Mouse (Mus musculus): ENCODE results near the gene Epha8.

The Epha8 gene

DNA sequence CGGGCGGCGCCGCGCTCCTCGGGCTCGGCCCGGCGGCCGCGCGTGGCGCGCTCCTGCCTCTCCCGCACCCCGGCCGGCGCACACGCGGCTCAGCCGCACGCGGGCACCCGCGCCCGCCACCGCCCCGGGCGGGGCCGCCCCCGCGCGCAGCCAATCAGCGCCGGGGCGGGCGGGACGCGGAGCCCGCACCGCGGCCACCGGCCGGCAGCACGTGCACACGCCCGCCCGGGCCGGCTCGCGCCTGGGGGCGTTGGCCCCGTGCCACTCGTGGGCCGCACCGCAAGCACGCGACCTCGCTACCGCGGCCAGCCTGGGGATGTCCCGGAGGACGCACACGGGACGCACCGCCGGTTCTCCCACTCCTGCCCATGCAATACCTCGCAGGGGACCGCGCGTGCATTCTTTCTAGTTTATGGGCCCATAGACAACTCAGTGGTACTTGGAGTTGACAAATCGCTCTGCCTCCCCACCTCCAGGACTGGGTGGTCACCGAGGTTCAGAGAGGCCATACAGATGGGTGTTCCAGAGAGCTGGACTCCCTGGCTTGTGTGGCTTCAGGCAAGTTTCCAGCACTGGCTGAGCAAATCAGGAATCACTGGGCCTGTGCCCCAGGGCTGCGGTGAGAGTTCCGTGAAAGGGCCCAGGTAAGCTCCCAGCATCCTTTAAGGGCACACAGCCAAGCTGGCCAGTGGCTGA, at the start of gene Epha8:
TSS of gene Epha8 (minus strand) at position 66 of the 696 bp plus-strand sequence.
- peak; percentile 75 for DNase-seq

DNA sequence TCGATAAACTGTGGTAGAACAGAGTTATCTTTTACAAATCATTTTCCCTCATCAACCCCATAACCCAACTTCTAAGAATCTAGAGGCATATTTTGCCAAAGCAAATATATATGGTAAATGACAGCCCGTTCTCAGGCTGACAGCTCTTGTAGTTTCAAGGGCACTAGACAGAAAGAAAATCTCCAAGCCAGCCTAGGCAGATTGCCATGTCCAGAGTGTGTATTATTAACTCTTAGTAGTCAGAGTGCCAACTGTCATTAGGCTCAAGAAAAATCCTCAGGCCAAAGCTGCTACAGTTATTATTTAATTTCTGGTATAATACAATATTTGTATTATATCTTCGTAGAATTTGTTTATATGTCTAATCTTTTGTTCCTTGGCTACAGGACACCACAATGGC, 45.2 kb upstream of the Epha8 start:
- no peak for DNase-seq

DNA sequence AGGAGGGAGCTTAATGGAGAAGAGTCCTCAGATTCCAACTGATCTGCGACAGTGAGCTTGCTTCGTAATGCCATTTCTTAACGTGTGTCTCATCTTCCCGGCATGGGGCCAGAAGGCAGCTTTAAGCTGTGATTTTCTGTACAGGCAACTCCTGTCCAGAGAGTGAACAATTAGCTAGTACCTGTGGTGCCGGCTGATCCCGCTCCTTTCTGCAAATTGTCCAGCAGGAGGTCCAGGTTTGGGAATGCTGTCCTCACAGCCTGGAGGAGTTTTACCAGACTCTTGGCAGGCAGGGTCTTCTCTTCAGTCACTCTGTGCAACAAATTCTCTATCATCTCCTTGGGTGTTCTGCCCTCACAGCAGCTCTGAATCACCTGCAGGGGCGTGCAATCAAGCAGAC, 44.4 kb upstream of the Epha8 start:
- no peak for DNase-seq

DNA sequence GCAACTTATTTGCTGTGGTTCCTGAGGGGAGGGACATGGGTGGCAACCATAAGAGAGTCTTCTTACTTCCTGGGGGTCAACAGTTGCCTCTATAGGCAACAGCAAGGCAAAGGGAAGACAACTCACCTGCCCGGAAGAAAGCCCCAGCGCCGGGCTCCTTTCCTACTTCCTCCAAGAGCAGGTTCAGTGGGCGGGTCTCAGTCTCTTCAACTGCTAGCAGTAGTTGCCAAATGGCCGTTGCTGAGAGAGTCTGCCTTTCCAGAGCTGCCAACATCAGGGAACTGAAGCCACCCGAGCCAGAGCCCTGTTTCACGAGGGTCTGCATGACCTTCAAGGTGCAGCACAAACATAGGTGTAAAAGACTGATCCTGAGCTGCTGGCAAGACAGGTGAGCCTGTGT, 41.8 kb upstream of the Epha8 start:
- no peak for DNase-seq

DNA sequence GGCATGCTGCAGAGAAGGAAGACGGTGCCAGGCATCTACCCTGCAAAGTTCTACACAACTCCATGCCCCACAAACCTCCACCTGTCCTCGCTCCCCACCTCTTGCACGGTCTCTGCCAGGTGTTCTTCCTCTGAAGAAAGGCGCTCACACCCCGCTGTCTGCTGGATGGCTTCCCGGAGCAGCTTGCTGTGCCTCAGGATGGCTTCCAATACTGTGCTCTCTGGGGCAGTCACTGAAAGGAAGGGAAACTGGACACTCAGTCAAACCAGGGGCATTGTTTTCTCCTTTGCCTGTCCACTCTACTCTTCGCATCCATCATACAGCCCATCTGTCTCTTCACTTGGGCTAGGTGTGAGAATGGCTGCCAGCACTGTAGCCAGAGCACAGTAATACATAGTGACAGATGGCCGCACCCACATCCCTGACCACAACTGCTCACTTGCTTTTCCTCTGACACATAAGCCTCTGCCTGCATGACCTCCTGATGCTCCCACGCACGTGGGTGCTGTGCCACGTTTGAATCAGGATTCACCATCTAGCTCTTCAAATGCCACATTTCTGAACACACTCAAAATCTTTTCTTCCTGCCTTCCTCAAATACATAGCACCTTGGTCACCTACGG, 41.2 kb upstream of the Epha8 start:
- DNase-seq, result peak; percentile 88

DNA sequence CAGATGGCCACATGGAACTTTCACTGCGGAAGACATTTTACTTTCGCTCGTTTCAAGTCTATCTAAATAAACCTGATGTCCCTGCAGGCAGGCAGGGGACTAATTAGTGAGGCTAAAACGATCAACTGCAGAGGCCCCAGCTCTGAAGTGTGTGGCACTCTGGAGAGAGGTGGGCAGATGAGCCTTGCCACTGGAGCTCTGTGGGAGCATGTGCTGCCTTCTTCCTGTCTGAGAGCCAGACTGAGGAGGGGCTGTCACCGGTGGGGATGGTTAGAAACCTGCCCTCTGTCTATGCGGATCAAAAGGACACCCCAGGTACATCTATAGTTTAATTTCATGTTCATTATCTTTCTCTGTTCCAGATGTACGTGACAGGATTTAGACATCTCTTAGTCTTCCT, 40.3 kb upstream of the Epha8 start:
- no peak for DNase-seq

DNA sequence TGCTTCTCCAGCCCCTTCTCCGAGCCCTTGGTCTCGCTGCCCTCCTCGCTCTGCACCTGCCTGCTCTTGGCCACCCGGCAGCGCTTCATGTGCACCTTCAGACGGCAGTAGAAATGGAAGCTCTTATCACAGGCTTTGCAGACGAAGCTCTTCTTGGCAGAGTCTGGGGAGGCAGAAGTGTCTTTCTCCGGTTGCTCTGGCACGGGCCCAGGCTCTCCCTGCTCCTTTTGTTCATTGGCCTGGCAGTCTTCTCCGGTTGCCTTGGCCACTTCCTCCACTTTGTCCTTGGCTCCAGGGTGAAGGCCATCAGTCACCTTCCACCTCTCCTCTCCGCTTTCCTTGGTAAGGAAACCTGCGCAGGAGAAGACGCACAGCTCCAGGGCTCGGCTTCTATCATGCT, 38.7 kb upstream of the Epha8 start:
- DNase-seq, result peak; percentile 75

DNA sequence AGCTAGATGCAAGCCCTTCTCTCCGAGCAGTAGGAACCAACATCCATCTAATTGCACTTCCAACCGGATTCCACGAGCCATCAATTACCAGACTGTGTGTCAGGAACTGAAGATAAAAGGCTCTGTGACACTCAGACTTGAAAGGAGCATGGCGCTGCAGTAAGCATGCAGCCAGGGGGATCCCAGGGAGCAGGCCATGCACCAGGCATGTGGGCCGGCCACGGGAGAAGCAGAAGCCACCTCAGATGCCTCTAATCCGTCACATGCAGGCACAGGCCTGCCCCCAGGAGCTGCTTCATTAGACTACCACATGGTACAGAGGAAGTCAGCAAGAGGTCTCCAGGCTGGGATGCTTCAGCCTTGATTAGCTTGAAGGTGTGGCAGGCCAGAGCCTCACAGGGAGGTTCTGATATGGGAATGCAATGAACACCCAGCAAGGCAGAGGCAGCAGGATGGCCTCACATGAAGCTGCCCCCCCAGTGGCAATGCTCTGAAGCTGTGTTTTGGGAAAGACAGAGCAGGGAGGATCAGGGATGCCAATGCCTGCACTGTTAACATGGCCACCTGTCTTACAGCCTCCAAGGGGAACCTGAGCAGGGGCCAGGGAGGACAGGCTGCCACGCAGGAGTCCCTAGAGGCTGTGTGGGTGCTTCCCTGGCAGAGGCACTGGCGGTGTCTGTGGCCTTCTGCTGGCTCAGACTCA, 25.5 kb upstream of the Epha8 start:
- DNase-seq, result no peak

DNA sequence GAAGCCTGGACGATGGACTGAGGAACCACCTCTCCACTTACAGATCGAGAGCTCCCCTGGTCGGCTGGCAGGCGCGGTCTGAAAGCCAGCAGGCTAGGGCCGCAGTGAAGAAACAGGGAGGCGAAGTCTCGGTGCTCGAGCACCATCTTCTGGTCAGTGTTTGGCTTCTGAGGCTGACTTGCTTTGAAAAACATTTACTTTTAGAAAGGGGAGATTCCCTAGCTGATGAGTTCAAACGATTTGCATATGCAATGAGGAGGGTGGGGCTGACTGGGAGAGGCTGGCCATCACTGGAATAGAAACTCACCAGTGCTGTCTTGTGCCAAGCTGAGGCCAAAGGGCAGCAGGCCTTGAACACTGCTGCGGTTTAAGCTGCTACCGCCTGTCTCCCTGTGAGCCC, 24.7 kb upstream of the Epha8 start:
- DNase-seq, result peak; percentile 78

DNA sequence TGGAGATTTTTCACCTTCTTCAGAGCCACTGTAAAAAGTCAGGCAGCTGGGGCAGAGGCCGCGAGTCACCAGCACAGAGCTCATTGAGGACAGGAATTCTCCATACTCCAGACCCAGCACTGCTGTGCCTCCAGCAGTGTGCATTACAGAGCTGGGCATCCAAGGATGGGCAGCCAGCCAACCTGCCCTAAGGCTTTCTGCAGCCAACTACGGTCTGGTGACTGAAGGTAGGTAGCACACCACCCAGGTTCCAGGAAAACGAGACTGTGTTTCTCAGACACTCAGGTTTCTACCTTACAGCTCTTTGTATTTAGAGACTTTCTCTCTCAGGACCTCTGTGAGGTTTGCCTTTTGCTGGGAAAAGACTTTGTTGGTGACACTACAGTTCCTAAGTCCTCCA, 24.3 kb upstream of the Epha8 start:
- peak; percentile 50 for DNase-seq

DNA sequence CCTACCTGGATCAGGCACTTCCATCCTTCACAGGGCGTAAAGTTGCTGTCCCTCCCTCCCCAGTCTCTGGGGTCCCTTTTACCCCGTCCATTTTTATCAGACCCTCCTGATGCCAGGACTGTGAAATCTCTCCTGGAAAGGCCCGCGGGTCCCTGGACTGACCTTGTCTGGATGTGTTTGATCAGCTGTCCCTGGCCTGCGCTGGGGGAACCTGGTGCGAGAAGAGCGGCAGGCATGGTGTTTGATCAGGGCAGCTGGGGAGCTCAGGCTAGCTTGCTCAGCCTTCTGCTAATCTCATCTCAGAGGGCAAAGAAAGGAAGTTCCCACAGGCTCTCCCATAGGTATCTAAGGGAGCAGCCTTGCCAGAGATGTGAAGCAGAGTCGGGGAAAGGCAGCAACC, 20.6 kb upstream of the Epha8 start:
- no peak for DNase-seq

DNA sequence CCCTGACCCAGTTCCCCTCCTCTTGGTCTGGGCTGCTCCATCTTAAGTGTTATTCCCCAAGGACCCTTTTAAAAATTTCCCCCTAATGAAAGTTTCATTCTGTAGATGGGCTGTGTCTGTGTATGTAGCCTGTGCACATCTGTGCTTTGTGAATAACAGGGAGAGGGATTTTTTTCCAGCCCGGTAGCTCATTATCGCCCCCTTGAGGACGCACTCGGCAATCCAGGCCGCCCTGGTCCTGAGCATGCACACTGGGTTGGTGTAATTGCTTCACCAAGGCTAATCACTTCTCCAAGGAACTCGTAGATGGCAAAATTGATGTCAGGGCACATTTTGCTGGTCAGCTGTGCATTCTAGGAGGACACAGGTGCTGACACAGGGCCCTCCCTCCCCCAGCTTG, 14.3 kb upstream of the Epha8 start:
- no peak for DNase-seq

DNA sequence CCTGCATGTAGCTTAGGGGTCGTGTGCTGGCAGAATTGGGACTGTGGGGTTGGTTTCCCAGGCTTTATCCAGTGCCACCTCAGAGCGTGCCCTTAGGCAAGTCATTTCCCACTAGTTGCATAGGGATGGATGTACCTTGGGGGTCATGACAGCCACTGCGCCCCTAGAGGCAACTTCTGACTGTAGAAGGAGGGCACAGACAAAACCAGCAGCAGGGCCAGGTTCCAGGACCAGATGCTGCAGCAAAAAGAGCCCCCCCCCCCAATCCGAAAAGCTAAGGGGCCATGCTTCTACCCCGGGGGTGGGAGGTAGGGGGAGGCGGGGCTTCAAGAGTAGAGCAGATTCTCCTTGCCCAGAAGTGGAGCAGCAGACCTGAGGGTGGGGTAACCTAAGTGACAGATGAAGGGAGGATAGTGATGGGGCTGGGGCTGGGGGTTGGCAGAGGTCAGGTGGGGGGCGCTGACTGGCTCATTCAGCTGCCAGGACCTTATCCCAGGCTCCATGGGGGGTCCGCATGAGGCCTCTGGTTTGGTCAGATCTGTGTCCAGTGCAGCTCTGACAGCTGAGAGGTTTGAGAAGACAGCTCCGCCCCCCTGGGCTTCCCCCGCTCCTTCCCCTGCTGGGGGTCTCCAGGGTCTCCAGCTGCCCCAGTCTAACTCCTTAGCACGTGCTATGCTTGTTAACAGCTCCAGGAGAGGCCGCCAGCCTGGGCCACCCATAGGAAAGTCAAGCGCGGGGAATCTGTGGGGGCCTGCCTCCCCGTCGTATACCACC, 13.1 kb upstream of the Epha8 start:
- no peak for DNase-seq

DNA sequence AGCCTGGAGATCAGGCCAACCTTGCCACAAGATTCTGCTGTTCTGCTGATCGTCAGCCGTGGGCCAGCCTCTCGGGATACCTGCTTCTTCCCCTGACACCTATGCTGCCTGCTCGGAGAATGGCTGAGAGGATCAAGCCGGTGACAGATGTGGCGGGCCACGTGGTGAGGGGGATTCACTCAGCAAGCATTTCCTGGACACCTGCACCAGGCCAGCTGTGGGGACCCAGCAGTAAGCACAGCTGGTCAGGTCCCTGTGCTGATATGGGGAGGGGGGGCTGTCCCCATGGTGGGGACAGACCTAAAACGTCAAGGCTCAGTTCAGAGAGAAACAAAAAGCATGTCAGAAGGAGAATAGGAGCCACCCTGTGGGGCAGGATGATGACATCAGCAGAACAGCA, 12.5 kb upstream of the Epha8 start:
- no peak for DNase-seq

DNA sequence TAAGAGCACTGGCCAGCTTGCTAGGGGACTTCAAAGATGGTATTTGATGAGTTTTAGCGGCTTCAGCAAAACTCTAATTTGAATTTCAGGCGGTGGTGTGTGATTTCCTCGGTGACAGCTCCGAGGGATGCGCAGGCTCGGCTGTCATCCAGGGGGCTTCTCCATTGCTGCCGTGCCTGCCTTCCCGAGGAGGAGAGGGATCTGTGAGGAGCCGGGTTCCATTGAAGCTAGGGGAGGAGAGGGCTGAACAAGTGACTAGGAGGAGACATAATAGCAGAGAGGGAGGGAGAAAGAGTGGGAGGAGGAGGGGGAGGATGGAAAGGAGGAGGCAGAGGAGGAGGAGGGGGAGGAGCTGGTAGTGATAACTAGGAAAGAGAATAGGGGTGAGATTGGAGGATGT, 10.9 kb upstream of the Epha8 start:
- no peak for DNase-seq

DNA sequence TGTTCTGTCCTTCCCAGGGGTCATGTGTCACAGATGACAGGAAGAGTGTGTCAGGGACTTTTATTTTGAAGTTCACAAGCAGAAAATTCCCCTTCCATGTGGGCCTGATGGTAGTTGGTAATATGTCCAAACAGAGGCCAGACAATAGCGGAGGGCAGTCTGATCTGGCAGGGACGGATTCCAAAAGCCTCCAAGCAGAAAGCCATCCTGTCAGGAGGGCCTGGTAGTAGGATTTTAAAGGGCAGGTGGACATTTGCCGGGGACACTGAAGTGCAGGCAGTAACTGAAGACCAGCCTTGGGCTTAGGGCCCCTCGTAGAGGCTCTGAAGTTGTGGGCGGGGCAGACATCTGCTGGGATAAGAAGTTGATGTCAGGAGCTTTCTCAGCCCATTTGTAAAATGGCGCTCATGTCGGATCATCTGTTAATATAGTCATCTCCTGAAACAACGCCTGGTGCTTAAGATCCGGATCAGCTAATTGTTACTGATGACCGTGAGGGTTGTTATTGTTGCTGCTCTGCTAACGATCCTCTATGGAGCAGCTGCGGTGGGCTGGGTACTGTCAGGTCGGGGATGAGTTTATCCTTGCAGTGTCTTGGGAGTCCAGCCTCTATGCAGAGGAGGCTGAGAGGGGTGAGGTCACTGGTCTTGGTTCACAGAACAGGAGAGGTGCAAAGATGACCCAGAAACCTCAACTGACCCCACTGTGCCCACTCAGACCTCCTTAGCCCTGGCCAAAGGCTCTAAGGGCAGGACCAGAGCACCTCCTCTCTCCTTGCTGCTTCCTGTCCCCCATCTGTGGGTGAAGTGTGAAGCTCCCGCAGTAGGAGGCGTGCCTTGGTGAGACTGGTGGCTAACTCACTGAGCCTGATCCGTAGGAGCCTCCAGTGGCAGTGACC, 10.1 kb upstream of the Epha8 start:
- no peak for DNase-seq

DNA sequence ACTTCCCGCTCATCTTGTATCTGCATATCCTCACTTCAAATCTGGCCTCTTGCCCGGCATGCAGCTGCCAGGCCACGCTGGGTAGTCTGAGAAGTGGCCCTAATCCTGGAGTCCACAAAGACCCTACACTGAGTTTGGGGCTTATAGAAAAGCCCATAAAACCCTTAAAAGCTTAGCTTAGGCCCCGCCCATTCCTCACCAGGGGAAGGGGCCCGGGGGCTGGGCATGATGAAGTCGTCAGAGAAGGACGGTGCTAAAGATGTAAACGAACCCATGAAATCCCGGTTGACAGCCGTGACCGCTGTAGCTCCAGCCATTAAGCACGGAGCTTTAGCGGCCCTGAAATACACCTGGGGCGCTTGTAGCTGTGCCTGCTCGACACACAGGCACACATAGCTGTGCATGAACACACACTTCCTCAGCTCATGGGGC, 8.4 kb upstream of the Epha8 start:
- DNase-seq, result no peak

DNA sequence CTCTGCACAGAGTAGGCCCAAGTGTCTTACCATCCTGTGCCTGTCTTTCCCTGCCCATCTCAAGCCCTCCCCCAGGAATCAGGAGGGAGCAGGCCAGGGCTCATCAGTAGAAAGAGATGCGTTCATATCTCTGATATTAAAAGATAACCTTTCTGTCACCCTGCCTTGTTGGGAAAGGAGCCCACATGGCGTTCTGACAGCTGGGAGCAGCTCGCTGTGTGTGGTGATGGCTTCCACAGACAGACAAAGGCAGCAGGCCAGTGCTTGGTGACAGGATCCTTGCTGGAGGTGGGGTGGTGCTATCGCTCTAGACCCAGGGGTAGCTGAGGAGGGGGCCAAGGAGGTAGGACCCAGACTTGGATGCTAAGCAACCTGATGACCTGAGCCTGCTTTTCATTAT, 5.8 kb upstream of the Epha8 start:
- DNase-seq, result no peak

DNA sequence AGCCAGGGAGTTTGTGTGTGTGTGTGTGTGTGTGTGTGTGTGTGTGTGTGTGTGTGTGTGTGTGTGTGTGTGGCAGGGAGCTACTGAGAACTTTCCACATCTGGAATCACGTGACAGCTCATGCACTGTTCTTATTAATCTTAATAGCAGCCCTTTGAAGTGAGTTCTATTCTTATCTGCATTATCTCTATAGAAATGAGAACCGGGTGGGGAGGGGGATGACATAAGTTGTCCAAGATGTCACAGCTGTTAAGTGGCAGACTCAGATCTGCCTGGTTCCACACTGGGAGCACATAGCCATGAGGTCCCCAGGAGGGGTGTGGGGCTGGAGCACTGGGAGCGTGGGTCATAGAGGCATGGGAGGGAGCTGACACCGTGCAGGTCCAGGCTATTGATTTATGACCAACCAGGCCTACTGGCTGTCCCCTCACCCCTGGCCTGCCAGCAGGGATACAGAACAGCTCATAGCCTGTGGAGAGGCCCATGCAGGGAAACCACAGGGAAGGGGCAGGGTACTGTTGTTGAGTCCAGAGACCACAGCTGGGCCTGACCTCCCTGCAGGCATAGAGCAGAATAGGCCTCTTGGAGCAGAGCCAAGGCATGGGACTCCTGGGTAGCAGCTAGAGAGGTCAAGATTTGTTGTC, 5.1 kb upstream of the Epha8 start:
- no peak for DNase-seq

DNA sequence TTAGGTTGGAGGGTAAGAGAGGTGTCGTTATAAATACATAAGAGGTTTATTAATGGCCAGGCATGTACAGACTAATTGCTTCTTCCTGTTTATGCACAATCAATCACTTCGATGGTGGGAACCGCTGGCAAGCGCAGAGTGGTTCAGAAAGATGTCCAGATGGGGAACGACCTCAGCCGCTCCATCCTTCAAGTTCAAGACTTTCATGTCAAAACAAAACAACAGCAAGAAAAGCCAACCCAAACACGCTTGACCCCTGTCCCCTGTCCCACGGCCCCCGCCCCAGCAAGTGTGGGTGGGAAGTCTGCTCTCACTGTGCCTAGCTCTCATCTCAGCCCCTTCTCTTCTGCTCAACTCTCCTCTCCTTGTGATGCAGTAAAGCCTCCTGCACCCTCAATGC, 4.0 kb upstream of the Epha8 start:
- no peak for DNase-seq

DNA sequence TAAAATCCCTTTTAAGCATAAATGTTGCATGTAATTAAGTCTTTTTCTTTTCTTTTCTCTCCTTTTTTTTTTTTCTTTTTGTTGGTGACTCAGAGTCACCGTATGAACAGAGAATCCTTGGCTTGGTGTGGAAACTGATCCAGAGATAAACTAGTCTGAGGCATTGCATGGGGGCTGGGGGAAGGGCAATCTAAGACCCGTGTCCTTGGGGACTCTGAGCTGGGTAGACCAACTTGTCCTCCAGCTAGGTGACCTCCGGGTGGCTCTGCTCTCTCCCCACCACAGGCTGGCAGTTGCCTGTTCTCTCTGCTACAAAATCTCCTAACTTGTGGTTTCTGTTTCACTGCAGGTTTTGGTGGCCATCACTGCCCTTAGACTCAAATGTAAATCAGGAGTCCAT, 3.5 kb upstream of the Epha8 start:
- DNase-seq, result no peak

DNA sequence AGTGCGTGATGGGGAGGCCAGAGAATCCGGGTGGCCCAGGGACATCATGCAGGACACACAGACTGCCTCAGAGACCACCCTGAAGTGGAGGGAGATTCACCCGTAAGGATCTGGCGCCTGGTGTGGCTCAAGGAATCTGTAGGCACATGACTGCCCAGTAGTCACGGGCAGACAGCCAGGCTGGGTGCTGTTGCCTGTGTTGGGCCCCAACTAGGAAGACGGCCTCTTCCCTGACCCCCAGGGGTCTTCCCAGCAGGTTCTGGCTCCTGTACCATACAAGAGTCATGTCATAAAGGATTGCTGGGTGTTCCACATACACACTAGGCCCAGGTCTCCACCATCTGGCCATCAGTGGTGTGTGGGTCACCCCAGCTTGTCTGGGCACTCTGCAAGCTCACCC, 2.1 kb downstream of the Epha8 start:
- peak; percentile 49 for DNase-seq

Data from cerebellum, adult 9-11 months (tissue).